Mouse (Mus musculus): ENCODE measurements around the gene Rgs14.

The Rgs14 gene

DNA sequence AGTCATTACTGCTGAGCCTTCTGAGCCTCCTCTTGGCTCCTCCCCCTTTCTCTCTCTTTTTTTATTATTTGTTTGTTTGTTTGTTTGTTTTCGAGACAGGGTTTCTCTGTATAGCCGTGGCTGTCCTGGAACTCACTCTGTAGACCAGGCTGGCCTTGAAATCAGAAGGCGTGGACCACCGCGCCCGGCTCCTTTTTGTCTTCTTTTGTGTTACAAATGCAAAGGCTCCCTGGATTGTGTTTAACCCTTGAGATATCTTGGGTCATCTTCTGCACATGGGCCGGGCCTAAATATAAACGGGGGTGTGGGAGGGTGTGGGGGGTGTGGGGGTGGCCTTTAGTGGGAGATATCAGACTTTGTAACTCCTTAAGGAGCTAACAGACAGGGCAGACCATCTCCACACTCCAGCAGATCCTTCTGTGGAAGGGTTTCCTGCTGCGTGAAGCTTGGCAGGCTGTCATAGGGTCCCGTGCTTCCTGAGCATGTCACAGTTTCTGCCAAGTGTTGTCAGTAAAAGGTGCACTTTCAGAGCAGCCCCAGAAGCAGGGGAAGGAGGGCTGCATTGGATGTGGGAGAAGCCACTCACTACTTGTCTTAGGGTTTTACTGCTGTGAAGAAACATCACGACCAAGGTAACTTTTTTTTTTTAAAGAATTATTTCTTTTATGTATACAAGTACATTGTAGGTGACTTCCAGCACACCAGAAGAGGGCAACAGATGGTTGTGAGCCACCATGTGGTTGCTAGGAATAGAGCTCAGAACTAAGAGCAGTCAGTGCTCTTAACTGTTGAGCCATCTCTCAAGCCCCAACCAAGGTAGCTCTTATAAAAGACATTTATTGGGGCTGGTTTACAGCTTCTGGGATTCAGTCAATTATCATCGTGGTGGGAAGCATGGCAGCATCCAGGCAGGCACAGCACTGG is 31.1 kb upstream of the Rgs14 start:
- H3K9me3 ChIP-seq (ENCODE audit: low read length), result no peaks in the 10 kb centered on the region

DNA sequence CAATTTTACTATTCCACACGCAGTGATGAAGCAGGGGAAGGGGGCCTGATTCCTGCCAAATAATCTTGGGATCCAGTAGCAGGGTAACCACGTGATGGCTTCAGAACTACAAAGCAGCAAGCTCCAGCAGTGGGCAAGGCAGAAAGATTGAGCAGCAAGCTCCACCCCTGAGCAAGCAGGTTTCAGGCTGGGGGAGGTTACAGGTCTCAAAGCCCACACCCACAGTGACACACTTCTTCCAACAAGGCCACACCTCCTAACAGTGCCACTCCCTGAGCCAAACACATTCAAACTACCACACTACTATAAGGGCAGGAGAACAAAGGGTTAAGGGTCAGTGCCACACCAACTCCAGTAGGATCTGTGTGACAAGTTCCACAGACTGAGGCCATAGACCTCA is 30.3 kb upstream of the Rgs14 start:
- H3K9me3 ChIP-seq (ENCODE audit: low read length), result no peaks in the 10 kb centered on the region
- peak overlapping the region; percentile 74 for H3K4me3 ChIP-seq (replicated peaks; ENCODE audit: low read length)
- peaks cover 97% of the 10 kb centered on the region for H3K4me1 ChIP-seq (replicated peaks; ENCODE audit: low read depth, low read length)
- TF ChIP-seq NANOG (IDR thresholded peaks at IDR 0.05; ENCODE audit: borderline replicate concordance, low read length), result no peak
- no peak for TF ChIP-seq CTCF (conservative IDR thresholded peaks at IDR 0.05; ENCODE audit: low read length)
- TF ChIP-seq POU5F1 (IDR thresholded peaks at IDR 0.05; ENCODE audit: borderline replicate concordance, low read length), result no peak
- H3K36me3 ChIP-seq (ENCODE audit: insufficient read depth, low read length), result peaks cover 15% of the 10 kb centered on the region
- H3K27me3 ChIP-seq (ENCODE audit: insufficient read depth, low read length), result no peaks in the 10 kb centered on the region

More for the DNA sequence above, 31.1 kb upstream of the Rgs14 start:
- TF ChIP-seq POU5F1 (IDR thresholded peaks at IDR 0.05; ENCODE audit: borderline replicate concordance, low read length) (no peak), CTCF (conservative IDR thresholded peaks at IDR 0.05; ENCODE audit: low read length) (no peak), NANOG (IDR thresholded peaks at IDR 0.05; ENCODE audit: borderline replicate concordance, low read length) (no peak)
- H3K4me3 ChIP-seq (replicated peaks; ENCODE audit: low read length), result peak overlapping the region; percentile 74
- peaks cover 97% of the 10 kb centered on the region for H3K4me1 ChIP-seq (replicated peaks; ENCODE audit: low read depth, low read length)
- no peaks in the 10 kb centered on the region for H3K27me3 ChIP-seq (ENCODE audit: insufficient read depth, low read length)
- H3K36me3 ChIP-seq (ENCODE audit: insufficient read depth, low read length), result peaks cover 6% of the 10 kb centered on the region

GRCm38 (mm10) chr13:55342469-55342868 is 27.1 kb upstream of the Rgs14 start:
- Histone ChIP-seq H3K4me3 (replicated peaks; ENCODE audit: low read length) (0 out of 2 replicates have a peak overlapping the region, but pooled peaks have one; percentile 13), H3K9me3 (ENCODE audit: low read length) (no peaks in the 10 kb centered on the region), H3K27me3 (ENCODE audit: insufficient read depth, low read length) (no peaks in the 10 kb centered on the region), H3K4me1 (replicated peaks; ENCODE audit: low read depth, low read length) (peaks cover 97% of the 10 kb centered on the region), H3K36me3 (ENCODE audit: insufficient read depth, low read length) (peaks cover 47% of the 10 kb centered on the region)
- TF ChIP-seq POU5F1 (IDR thresholded peaks at IDR 0.05; ENCODE audit: borderline replicate concordance, low read length) (no peak), CTCF (conservative IDR thresholded peaks at IDR 0.05; ENCODE audit: low read length) (no peak), NANOG (IDR thresholded peaks at IDR 0.05; ENCODE audit: borderline replicate concordance, low read length) (no peak)

GRCm38 (mm10) chr13:55344286-55344685 is 25.2 kb upstream of the Rgs14 start:
- H3K4me3 ChIP-seq (replicated peaks; ENCODE audit: low read length), result no peak overlapping the region
- TF ChIP-seq POU5F1 (IDR thresholded peaks at IDR 0.05; ENCODE audit: borderline replicate concordance, low read length) (no peak), NANOG (IDR thresholded peaks at IDR 0.05; ENCODE audit: borderline replicate concordance, low read length) (no peak), CTCF (conservative IDR thresholded peaks at IDR 0.05; ENCODE audit: low read length) (no peak)
- H3K4me1 ChIP-seq (replicated peaks; ENCODE audit: low read depth, low read length), result peaks cover 90% of the 10 kb centered on the region
- no peaks in the 10 kb centered on the region for H3K9me3 ChIP-seq (ENCODE audit: low read length)
- H3K27me3 ChIP-seq (ENCODE audit: insufficient read depth, low read length), result no peaks in the 10 kb centered on the region
- H3K36me3 ChIP-seq (ENCODE audit: insufficient read depth, low read length), result peaks cover 65% of the 10 kb centered on the region

DNA sequence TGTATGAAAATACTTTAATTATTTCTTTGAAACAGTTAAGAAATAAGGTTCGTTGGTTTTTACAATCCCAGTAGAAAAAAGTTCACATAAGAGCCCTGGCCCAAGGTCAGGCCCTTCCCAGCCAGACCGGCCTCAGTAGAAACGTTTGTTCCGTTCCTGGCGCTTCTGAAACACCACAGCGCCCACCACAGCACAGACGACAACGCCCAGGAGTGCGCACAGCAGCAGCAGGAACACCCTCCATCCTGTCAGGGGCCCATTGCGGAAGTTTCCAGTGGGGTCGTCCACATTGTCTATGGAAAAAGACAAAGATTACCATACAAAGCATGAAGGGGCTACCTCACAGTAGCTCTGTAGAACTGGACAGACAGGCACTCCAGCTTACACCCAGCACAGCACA is 22.8 kb upstream of the Rgs14 start:
- Histone ChIP-seq H3K9me3 (ENCODE audit: low read length) (no peaks in the 10 kb centered on the region), H3K4me1 (replicated peaks; ENCODE audit: low read depth, low read length) (peaks cover 81% of the 10 kb centered on the region)
- TF ChIP-seq NANOG (IDR thresholded peaks at IDR 0.05; ENCODE audit: borderline replicate concordance, low read length), result no peak
- no peak for TF ChIP-seq CTCF (conservative IDR thresholded peaks at IDR 0.05; ENCODE audit: low read length)
- no peak for TF ChIP-seq POU5F1 (IDR thresholded peaks at IDR 0.05; ENCODE audit: borderline replicate concordance, low read length)

DNA sequence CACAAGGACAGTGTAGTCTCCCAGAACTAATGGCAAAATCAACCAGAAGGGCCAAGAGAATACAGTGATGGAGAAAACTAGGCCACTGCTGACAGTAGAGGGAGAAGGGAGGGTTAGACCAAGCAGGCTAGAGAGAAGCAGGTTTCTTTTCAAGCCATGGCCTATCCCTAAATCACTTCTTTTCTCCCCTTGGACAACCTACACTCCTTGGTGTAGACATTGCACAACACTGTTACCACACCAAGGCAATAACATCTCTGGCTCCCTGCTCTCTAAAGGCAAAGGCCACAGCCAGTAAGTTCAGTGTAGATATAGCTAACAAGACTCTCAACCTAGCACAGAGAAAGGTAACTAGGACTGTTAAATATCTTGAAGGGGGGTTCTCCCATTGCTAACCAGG is 8.4 kb upstream of the Rgs14 start:
- Histone ChIP-seq H3K36me3 (ENCODE audit: insufficient read depth, low read length) (peaks cover 50% of the 10 kb centered on the region), H3K4me1 (replicated peaks; ENCODE audit: low read depth, low read length) (peaks cover 54% of the 10 kb centered on the region), H3K9me3 (ENCODE audit: low read length) (no peaks in the 10 kb centered on the region), H3K4me3 (replicated peaks; ENCODE audit: low read length) (peak overlapping the region; percentile 99), H3K27me3 (ENCODE audit: insufficient read depth, low read length) (no peaks in the 10 kb centered on the region)
- TF ChIP-seq POU5F1 (IDR thresholded peaks at IDR 0.05; ENCODE audit: borderline replicate concordance, low read length) (no peak), CTCF (conservative IDR thresholded peaks at IDR 0.05; ENCODE audit: low read length) (no peak), NANOG (IDR thresholded peaks at IDR 0.05; ENCODE audit: borderline replicate concordance, low read length) (no peak)

More for the DNA sequence above, 22.8 kb upstream of the Rgs14 start:
- Histone ChIP-seq H3K36me3 (ENCODE audit: insufficient read depth, low read length) (peaks cover 90% of the 10 kb centered on the region), H3K27me3 (ENCODE audit: insufficient read depth, low read length) (no peaks in the 10 kb centered on the region), H3K4me3 (replicated peaks; ENCODE audit: low read length) (no peak overlapping the region)

GRCm38 (mm10) chr13:55361974-55362452 is 7.5 kb upstream of the Rgs14 start:
- Histone ChIP-seq H3K4me1 (replicated peaks; ENCODE audit: low read depth, low read length) (peaks cover 49% of the 10 kb centered on the region), H3K27me3 (ENCODE audit: insufficient read depth, low read length) (no peaks in the 10 kb centered on the region), H3K9me3 (ENCODE audit: low read length) (no peaks in the 10 kb centered on the region), H3K4me3 (replicated peaks; ENCODE audit: low read length) (peak overlapping the region; percentile 99), H3K36me3 (ENCODE audit: insufficient read depth, low read length) (peaks cover 42% of the 10 kb centered on the region)
- no peak for TF ChIP-seq NANOG (IDR thresholded peaks at IDR 0.05; ENCODE audit: borderline replicate concordance, low read length)
- no peak for TF ChIP-seq POU5F1 (IDR thresholded peaks at IDR 0.05; ENCODE audit: borderline replicate concordance, low read length)
- TF ChIP-seq CTCF (conservative IDR thresholded peaks at IDR 0.05; ENCODE audit: low read length), result no peak

DNA sequence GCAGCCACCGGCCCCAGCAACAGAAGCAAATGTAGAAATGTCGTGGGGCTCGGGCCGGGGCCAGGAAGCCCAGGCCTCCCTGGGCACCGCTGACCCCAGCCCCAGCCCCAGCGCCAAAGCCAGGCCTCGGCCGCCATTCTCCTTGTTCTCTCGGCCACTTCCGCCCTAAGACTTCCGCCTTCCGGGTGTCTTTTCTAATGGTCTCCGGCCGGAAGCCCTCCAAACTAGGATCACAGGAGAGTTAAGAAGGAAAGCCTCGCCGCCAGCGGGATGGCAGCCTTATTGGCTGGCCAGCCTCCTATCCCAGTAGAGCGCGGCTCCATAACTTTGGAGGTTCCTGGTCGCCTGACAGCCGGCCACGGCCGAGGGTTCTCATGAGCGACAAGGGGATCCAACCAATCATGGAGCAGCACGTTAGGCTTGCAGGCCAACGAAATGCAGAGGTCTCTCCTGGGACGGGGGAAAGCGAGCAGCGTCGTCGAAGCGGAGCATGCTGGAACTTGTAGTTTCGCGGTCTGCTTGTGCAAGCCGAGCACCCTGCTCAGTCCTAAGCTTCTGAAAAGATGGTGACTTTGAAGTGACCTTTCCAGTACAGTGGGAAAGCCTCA is 7.0 kb upstream of the Rgs14 start, which contains the start of gene Lman2:
Lman2 (minus strand) TSS at position 331 of the 608 bp plus-strand sequence.
- no peaks in the 10 kb centered on the region for H3K27me3 ChIP-seq (ENCODE audit: insufficient read depth, low read length)
- peaks cover 48% of the 10 kb centered on the region for H3K4me1 ChIP-seq (replicated peaks; ENCODE audit: low read depth, low read length)
- no peak for TF ChIP-seq POU5F1 (IDR thresholded peaks at IDR 0.05; ENCODE audit: borderline replicate concordance, low read length)
- TF ChIP-seq CTCF (conservative IDR thresholded peaks at IDR 0.05; ENCODE audit: low read length), result no peak
- no peak for TF ChIP-seq NANOG (IDR thresholded peaks at IDR 0.05; ENCODE audit: borderline replicate concordance, low read length)
- no peaks in the 10 kb centered on the region for H3K9me3 ChIP-seq (ENCODE audit: low read length)
- peak within 1 kb of the TSS; percentile 99 for H3K4me3 ChIP-seq (replicated peaks; ENCODE audit: low read length)
- H3K36me3 ChIP-seq (ENCODE audit: insufficient read depth, low read length), result peaks cover 37% of the 10 kb centered on the region
